Mouse (Mus musculus): ENCODE measurements around the gene Mamdc2. TPM values are rescaled to one million over a fixed set of nuclear protein-coding genes. Genes with fewer than 3 reads are reported as not detected.

The Mamdc2 gene
- polyA plus RNA-seq, 1 experiment from 2014 or later, result 6.0 TPM

DNA sequence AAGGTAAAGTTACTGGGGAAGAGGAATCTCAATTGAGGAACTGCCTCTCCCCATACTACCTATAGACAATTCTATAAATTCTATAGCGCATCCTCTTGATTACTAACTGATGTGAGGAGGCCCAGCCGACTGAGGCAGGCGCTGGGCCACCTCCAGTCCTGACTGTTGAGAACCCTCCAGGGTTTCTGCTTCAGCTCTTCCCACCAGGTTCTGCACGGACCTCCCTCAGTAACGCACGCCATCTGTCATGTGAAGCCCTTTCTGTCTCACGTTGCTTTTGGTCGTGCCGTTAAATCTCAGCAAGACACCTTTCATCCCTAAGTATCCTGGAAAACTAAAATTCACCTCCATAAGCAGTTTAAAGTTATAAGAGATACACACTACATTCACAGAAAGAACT lies 191.5 kb downstream of the Mamdc2 start:
- H3K4me3 ChIP-seq (replicated peaks), result no peak overlapping the region
- WGBS, result 68% methylated on average over 9 of the region's 9 CpGs
- H3K4me1 ChIP-seq, result no peaks in the 10 kb centered on the region
- no peak overlapping the region for H3K27ac ChIP-seq (replicated peaks)
- no peak for ATAC-seq (ENCODE audit: insufficient number of reproducible peaks, low FRiP score, low TSS enrichment, low read depth)
- no peak overlapping the region for H3K9ac ChIP-seq
- H3K4me2 ChIP-seq (replicated peaks), result no peak overlapping the region
- no peaks in the 10 kb centered on the region for H3K27me3 ChIP-seq
- no peaks in the 10 kb centered on the region for H3K9me3 ChIP-seq (replicated peaks)
- H3K36me3 ChIP-seq, result peaks cover 42% of the 10 kb centered on the region

Other genes with a start within 250 kb of the Mamdc2 start
- gene Smc5, start 174.5 kb downstream of the Mamdc2 start, polyA plus RNA-seq (2015; fragmentation: Nextera tagmentation; extraction: Ambion mirVana), result 27.6 and 32.2 TPM in 2 replicates
- gene 1700028P14Rik, start 204.4 kb upstream of the Mamdc2 start, polyA plus RNA-seq (2015; fragmentation: Nextera tagmentation; extraction: Ambion mirVana), result 3.9 and 6.5 TPM in 2 replicates
- gene Ptar1, start 239.0 kb upstream of the Mamdc2 start, polyA plus RNA-seq (2015; fragmentation: Nextera tagmentation; extraction: Ambion mirVana), result 5.0 and 6.2 TPM in 2 replicates

All from embryonic facial prominence, embryonic 15.5 days (tissue).